Mouse (Mus musculus) kidney, adult 2 months (tissue): ENCODE measurements around the gene Rgl2. TPM values are rescaled to one million over a fixed set of nuclear protein-coding genes. Genes with fewer than 3 reads are reported as not detected.
A peak's percentile ranks its signal among the peaks of the same experiment; 100 is the strongest.

ENCODE experiments used
- DNase-seq: peaks from one replicate; pipeline ENCODE4 v3.0.0; 2021
- H3K27ac ChIP-seq: fragments of 200-500 bp; 2 replicates; pipeline ENCODE4 v1.5.1; 2012; ENCODE audit warnings: low read depth, low read length, control low read depth, inconsistent platforms; ENCODE audit not compliant: insufficient read depth
- H3K27me3 ChIP-seq: fragments of 200-500 bp; replicated peaks from 2 replicates; pipeline ENCODE4 v1.6.1; 2012; ENCODE audit warnings: mild to moderate bottlenecking, moderate library complexity, low read length, inconsistent platforms; ENCODE audit not compliant: control insufficient read depth, insufficient read depth
- H3K36me3 ChIP-seq: fragments of 200-500 bp; 2 replicates; pipeline ENCODE4 v1.6.1; 2012; ENCODE audit warnings: mild to moderate bottlenecking, moderate library complexity, low read length, inconsistent platforms; ENCODE audit not compliant: control insufficient read depth, insufficient read depth
- H3K4me1 ChIP-seq: fragments of 200-500 bp; 2 replicates; pipeline ENCODE4 v1.6.1; 2011; ENCODE audit warnings: low read length; ENCODE audit not compliant: control insufficient read depth, insufficient read depth
- H3K4me3 ChIP-seq: fragments of 200-500 bp; 2 replicates; pipeline ENCODE4 v1.5.1; 2011; ENCODE audit warnings: mild to moderate bottlenecking, low read depth, low read length, control low read depth; ENCODE audit not compliant: insufficient read depth
- CTCF ChIP-seq: fragments of 200-500 bp; conservative IDR thresholded peaks from 2 replicates; pipeline ENCODE4 v1.5.1; 2011; ENCODE audit warnings: low read depth, mild to moderate bottlenecking, control low read depth, low read length, moderate library complexity, mixed read lengths; ENCODE audit not compliant: insufficient read depth, insufficient read length
- POLR2A ChIP-seq: fragments of 200-500 bp; IDR thresholded peaks from one replicate; pipeline ENCODE4 v1.6.1; 2011; ENCODE audit warnings: low read depth, low read length, control low read depth
- WGBS: fragments of 180-500 bp; shearing (Covaris S2); methylation state at CpG from one replicate; pipeline ENCODE4 v1.1.7; 2018; 5-methylcytosine and 5-hydroxymethylcytosine counted together
- polyA plus RNA-seq: library from polyadenylated mRNA; depleted of rRNA; stranded (reverse); fragments of >200 nt; gene quantifications from 2 replicates; pipeline ENCODE4 v1.2.3, GENCODE M21; 2012

Gene Rgl2
- polyA plus RNA-seq, 1 experiment = 61.8 TPM

DNA sequence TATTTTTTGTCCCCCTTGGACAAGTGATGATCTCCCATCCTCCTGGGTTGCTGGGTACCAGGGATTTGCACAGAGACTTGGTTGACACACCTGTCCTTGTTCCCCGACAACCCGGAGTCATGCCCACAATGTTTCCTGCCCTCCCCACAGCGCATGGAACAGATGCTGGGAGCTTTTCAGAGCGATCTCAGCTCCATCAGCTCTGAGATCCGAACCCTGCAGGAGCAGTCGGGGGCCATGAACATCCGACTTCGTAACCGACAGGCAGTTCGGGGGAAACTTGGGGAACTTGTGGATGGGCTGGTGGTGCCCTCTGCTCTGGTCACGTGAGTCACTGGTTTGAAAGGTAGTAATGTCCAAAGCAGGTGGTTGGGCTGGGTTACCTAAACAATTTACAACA is 29.1 kb downstream of the Rgl2 start:
- Histone ChIP-seq H3K4me1 (peaks cover 11% of the 10 kb centered on the region; the same call in 1 of the 2 replicates), H3K27me3 (no peaks in the 10 kb centered on the region), H3K27ac (no peak overlapping the region), H3K36me3 (no peaks in the 10 kb centered on the region; the same call in none of the 2 replicates), H3K4me3 (no peak overlapping the region)
- 94% methylated on average over 11 of the region's 11 CpGs for WGBS
- DNase-seq = no peak
- TF ChIP-seq POLR2A = no peak
- no peak for TF ChIP-seq CTCF

GRCm38 (mm10) chr17:33959135-33959534 is 29.8 kb downstream of the Rgl2 start:
- no peak for DNase-seq
- 96% methylated on average over 13 of the region's 13 CpGs for WGBS
- H3K4me3 ChIP-seq = no peak overlapping the region
- peaks cover 10% of the 10 kb centered on the region; the same call in 1 of the 2 replicates for H3K4me1 ChIP-seq
- no peaks in the 10 kb centered on the region; the same call in none of the 2 replicates for H3K36me3 ChIP-seq
- TF ChIP-seq POLR2A = no peak
- TF ChIP-seq CTCF = no peak
- H3K27ac ChIP-seq = no peak overlapping the region
- no peaks in the 10 kb centered on the region for H3K27me3 ChIP-seq

GRCm38 (mm10) chr17:33959948-33960347 is 30.6 kb downstream of the Rgl2 start:
- Histone ChIP-seq H3K27ac (no peak overlapping the region), H3K27me3 (no peaks in the 10 kb centered on the region), H3K4me1 (peaks cover 4% of the 10 kb centered on the region; the same call in 1 of the 2 replicates), H3K36me3 (no peaks in the 10 kb centered on the region; the same call in none of the 2 replicates), H3K4me3 (no peak overlapping the region)
- no peak for DNase-seq
- TF ChIP-seq POLR2A = no peak
- TF ChIP-seq CTCF = no peak
- WGBS = 94% methylated on average over 15 of the region's 15 CpGs

DNA sequence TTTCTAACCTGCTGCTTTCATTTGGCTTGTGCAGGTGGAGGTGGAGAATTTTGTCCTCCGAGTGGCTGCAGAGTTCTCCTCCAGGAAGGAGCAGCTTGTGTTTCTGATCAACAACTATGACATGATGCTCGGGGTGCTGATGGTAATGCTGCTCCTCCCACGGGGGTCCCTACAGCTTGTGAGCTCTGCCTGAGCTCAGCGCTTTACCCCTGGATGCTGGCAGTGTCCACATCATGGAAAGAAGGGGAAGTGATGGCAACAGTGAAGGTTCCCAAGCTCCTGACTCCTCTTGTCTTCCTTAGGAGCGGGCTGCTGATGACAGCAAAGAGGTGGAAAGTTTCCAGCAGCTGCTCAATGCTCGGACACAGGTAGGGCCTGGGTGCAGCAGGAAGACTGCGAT is 33.5 kb downstream of the Rgl2 start:
- no peak overlapping the region for H3K27ac ChIP-seq
- H3K4me1 ChIP-seq = no peaks in the 10 kb centered on the region
- no peak overlapping the region for H3K4me3 ChIP-seq
- TF ChIP-seq CTCF (no peak), POLR2A (no peak)
- 89% methylated on average over 7 of the region's 7 CpGs for WGBS
- no peaks in the 10 kb centered on the region; the same call in none of the 2 replicates for H3K36me3 ChIP-seq
- H3K27me3 ChIP-seq = no peaks in the 10 kb centered on the region
- no peak for DNase-seq

DNA sequence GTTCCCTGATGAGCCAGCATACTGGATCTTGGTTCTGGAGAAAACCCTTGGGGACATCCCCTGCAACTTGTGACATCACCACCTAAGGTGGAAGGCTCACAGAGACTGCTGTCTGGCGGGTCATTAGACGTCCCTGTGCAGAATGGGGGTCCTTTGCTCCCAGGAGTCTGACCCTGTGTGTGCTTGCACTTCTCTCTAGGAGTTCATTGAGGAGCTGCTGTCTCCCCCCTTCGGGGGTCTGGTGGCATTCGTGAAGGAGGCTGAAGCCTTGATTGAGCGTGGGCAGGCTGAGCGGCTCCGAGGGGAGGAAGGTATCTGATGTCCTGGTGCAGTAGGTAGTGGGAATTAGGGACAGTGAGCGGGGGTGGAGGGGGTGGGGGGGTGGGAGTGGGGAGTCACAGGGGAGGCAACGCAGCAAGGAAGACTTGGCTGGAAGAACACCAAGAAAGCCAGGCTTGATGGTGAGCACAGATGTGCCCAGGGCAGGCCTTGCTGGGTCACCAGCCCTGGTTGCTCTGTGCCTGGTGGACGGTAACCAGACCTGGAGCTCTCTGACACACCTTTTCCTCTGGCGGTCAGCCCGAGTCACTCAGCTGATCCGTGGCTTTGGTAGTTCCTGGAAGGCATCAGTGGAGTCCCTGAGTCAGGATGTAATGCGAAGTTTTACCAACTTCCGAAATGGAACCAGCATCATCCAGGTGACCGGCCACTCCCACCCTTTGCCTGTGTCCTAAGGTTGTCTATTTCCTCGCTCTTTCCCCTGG is 35.9 kb downstream of the Rgl2 start:
- H3K4me3 ChIP-seq = no peak overlapping the region
- DNase-seq = no peak
- no peak overlapping the region for H3K27ac ChIP-seq
- 80% methylated on average over 17 of the region's 17 CpGs for WGBS
- H3K36me3 ChIP-seq = no peaks in the 10 kb centered on the region; the same call in 1 of the 2 replicates
- no peaks in the 10 kb centered on the region; the same call in 1 of the 2 replicates for H3K4me1 ChIP-seq
- H3K27me3 ChIP-seq = no peaks in the 10 kb centered on the region
- TF ChIP-seq POLR2A (no peak), CTCF (no peak)

DNA sequence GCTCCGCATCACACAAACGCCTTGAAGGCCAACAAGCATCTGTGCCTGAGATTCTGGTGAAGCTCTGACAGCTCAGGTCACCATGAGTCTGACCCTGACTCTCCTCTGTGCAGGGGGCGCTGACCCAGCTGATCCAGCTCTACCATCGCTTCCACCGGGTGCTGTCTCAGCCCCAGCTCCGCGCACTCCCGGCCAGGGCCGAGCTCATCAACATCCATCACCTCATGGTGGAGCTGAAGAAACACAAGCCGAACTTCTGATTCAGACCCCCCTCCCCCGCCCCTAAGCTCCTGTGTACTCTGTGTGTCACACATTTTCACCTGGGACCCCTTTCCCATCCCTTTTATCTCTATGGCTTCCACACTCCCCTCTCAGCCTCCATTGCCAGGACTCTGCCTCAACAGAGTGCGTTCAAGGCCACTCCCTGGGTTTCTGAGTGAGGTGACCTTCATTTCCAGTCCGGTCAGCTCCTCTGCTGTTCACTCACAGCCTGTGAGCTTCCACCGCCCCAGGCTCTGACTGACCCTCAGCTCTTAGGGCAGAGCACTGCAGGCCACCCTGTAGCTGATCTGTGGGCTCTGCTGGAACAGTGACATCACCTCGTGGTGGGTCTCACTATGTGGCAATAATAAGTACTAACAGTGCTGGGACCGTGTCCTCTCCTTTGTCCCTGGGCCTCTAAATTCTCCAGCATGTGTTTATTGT is 36.7 kb downstream of the Rgl2 start:
- H3K4me3 ChIP-seq = no peak overlapping the region
- no peak for DNase-seq
- 85% methylated on average over 16 of the region's 16 CpGs for WGBS

DNA sequence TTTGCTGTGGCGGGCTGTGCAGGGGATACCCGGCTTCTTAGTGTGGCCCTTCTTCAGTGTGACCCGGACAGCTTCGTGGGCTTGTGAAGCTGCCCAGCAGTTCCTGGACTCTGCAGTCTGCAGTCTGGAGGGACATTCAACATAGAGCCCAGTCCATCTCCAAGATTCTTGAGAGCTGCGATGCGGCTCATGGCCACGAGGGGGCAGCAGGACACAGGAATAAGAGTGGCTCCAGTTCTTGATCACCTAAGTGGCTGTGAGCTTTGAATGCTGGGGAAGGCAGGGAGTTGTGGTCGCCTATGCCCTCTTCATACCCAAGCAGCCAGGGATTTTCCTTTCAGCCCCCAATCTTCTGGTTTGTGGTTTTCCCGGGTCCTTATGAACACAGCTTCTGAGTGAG is 39.1 kb downstream of the Rgl2 start:
- no peak overlapping the region for H3K4me3 ChIP-seq
- no peak overlapping the region for H3K27ac ChIP-seq
- DNase-seq = peak; percentile 89
- no peaks in the 10 kb centered on the region for H3K36me3 ChIP-seq
- no peak for TF ChIP-seq POLR2A
- TF ChIP-seq CTCF = peak; percentile 92
- no peaks in the 10 kb centered on the region; the same call in 1 of the 2 replicates for H3K4me1 ChIP-seq
- no peaks in the 10 kb centered on the region for H3K27me3 ChIP-seq
- WGBS = 2% methylated on average over 9 of the region's 9 CpGs

More for the DNA sequence above, 36.7 kb downstream of the Rgl2 start:
- H3K4me1 ChIP-seq = no peaks in the 10 kb centered on the region; the same call in 1 of the 2 replicates
- H3K27ac ChIP-seq = no peak overlapping the region
- no peaks in the 10 kb centered on the region for H3K27me3 ChIP-seq
- H3K36me3 ChIP-seq = no peaks in the 10 kb centered on the region
- no peak for TF ChIP-seq POLR2A
